Mouse (Mus musculus) CD4-positive, CD25-positive, alpha-beta regulatory T cell, adult 2 months (primary cell): ENCODE results near the gene Lamtor1.
A peak's percentile ranks its signal among the peaks of the same experiment; 100 is the strongest.

Experiments
- DNase-seq: peaks from one replicate; pipeline ENCODE4 v3.0.0-alpha.2; 2012; ENCODE audit warnings: low read depth, low spot score

Lamtor1 gene

DNA sequence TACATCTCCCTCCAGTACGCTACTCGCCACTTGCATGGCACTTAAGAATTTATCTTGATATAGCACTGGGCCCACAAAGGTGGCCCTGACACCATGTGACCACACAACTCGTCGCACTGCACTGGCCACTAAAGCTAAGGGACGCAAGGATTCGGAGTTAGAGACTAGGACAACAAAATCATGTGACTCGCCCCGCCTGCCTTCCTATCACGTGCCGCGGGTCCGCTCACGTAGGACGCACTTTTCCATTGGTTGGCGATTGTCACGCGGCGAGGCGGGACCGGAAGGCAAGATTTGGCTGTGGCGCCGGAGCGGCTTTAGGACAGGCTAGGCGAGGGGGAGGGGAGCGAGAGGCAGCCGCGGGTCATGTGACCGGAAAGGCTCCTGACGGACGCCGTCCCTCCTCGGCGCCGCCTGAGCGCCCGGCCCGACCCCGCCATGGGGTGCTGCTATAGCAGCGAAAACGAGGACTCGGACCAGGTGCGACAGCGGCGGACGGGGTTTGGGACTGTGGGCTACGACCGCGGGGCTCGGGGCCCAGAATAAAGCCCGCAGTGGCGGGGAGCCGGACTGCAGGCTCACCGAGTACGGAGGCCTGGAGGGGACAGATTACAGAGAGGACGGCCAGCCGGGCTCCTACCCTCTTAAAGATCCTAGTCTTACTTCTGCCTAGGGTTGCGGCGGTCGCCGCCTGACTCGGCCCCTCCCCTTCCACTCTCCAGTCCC lies at the start of gene Lamtor1:
Lamtor1 (plus strand) TSS at position 344 of the 726 bp plus-strand sequence.
- DNase-seq = peak; percentile 98

GRCm38 (mm10) chr7:101857094-101857493 lies 48.6 kb upstream of the Lamtor1 start, which contains the start of gene Folr2:
Gene Folr2, minus strand, starts transcription at chr7:101857194.
- no peak for DNase-seq

DNA sequence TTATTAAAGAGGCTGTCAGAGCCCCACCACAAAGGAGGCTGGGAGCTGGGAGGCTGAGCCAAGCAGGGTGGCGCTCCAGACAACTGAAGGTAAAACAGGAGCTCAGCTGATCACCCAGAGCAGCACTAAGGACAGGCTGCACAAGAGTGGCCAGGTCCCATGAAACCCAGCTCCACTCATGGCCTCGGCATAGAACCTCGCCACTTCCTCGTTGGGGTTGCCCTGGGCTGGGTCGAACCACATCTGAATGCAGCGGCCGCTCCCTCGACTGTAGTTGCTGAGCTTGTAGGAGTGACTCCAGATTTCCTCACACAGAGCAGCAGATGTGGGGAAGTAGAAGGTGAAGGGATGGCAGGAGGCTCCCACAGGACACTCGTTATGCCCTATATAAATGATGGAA lies 47.3 kb upstream of the Lamtor1 start:
- DNase-seq = no peak

DNA sequence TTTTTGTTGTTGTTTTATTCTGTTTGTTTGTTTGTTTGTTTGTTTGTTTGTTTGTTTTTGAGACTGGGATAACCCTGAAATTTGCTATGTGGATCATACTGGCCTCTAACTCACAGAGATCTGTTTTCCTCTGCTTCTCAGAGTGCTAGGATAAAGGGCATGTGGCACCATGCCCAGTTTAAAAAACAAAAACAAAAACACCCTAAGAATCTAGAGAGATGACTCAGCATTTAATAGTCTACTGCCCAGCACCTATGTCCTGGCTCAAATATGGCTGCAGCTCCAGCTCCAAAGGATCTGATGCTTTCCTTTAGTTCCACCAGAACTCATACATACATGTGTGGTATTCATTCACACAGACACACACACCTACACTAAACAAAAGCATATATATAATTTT lies 44.7 kb upstream of the Lamtor1 start:
- DNase-seq = no peak

- DNase-seq = no peak
Observed at GRCm38 (mm10) chr7:101862291-101862690, 43.4 kb upstream of the Lamtor1 start.

GRCm38 (mm10) chr7:101863415-101863814 lies 42.3 kb upstream of the Lamtor1 start, which contains the start of gene Anapc15:
Gene Anapc15, plus strand, starts transcription at chr7:101863715.
- DNase-seq = no peak

DNA sequence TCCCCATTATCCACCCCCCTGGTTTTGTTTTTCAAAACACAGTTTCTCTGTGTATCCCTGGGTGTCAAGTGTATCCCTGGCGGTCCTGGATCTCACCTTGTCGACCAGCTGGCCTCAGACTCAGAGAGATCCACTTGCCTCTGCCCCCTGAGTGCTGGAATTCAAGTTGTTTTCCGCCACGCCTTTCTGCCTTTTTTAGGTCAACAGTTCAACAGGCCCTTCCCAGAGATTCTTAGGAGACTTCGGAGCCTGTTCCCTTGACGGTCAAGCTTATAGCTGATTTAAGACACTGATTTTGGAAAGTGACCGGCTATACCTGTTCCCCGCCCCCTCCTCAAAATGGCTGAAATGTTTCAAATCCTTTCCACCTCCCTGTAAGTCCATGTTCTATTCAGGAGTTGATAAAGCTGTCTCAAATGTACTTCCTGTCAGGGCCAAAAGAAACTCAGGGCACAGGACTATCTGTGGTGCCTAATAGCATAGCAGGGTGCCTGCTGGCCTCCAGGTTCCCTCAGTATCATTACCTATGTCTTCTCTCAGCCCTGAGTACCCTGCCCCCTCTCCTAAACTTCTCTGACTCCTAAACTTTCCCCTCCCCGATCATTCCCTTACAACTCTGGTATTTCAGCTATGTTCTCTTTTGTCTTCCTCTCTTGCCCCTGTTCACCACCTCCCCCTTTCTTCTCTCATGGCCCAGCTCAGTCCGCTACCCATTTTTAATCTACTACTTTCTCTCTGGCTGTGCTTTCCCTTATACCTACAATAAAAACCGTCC lies 39.0 kb upstream of the Lamtor1 start:
- no peak for DNase-seq

DNA sequence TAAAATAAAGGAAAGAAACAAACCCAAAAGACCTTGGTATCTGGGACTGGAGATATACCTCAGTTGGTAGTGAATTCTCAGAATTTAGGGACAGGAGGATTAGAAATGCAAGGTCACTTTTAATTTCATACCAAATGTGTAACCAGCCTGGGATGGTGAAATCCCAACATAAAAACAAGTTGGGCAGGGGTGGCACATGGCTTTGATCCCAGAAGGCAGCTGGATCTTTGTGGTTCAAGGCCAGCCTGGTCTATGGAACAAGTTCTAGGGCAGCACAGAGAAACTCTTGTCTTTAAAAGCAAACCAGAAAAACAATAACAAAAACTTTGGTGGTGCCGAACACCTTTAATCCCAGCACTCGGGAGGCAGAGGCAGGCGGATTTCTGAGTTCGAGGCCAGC lies 38.2 kb upstream of the Lamtor1 start:
- DNase-seq = no peak

GRCm38 (mm10) chr7:101868241-101869162 lies 37.2 kb upstream of the Lamtor1 start:
- no peak for DNase-seq

- DNase-seq = no peak
Observed at GRCm38 (mm10) chr7:101869163-101869500, 36.6 kb upstream of the Lamtor1 start.

DNA sequence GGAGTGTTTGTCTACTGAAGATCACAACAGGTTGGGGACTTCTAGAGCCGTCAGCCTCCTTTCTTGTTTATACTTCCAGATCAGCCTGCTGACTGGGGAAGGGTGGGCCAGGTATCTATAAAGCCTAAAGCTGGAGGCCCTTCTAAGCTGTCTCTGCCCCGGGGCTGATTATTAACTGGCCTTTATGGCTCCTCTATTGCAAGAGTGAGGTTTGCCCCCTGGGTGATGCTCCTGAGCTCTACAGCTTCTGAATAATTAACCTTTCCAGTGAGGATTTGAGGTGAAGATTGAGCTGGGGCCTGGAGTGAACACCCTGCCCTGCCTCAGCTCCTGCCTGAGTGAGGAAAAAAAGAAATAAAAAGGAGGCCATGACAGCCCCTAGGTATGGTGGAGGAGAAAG lies 35.1 kb upstream of the Lamtor1 start, which contains the start of gene Folr1:
Folr1 (minus strand) TSS at position 160 of the 400 bp plus-strand sequence.
- no peak for DNase-seq

DNA sequence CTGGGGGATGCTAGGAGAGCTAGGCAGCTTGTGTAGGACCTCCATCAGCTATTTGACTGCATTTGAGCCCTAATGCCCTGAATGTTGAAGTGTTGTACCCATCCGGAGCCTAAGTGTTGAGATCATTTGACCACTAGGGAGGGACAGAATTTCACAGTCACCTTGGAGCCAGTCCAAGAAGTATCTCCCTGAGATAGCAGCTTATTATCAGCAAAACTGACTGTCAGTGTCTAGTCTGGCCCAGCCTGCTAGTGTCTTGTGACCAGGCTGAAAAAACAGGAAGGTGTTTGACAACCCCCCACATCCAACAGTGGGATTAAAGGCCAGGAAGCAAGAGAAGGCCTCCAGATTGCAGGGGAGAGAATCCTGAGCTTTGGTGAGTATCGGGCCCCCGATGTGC lies 34.4 kb upstream of the Lamtor1 start:
- no peak for DNase-seq

- DNase-seq = no peak
Observed at GRCm38 (mm10) chr7:101875978-101876377, 29.7 kb upstream of the Lamtor1 start.

- no peak for DNase-seq
Observed at GRCm38 (mm10) chr7:101880855-101881254, 24.8 kb upstream of the Lamtor1 start.

DNA sequence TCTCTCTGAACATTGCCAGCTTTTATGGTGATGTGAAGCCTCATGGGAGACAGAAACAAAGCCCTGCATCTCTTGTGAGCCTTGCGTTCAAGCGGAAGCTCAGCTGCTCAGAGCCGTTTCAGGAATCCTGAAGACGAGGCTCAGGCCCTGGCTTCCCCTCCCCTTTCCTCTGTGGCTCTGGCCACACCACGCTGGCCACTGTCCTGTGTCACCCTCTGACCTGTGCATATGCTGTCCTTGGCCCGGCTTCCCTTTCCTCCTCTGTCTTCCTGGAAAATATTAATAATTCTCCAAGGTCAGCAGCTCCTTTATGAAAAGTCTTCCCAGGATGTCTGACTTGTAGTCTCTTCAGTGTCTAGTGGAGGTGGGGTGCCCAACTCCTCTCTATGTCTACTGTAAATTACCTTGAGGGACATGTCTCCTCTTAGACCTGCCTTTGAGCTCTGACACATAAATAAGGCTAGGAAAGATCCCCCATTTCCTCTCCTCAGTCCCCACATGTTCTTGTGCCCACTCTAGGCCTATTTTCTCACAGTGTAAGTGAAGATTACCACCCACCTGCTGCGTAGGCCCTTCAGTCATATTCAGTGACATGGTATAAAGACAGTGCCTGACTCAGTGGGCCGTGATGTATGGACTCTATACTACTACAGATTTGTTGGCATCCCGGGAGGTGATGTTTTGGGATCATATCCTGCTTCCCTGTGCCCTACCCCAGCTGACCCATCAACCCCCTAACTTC lies 23.1 kb upstream of the Lamtor1 start:
- no peak for DNase-seq

- no peak for DNase-seq
Observed at GRCm38 (mm10) chr7:101884160-101884559, 21.5 kb upstream of the Lamtor1 start.

DNA sequence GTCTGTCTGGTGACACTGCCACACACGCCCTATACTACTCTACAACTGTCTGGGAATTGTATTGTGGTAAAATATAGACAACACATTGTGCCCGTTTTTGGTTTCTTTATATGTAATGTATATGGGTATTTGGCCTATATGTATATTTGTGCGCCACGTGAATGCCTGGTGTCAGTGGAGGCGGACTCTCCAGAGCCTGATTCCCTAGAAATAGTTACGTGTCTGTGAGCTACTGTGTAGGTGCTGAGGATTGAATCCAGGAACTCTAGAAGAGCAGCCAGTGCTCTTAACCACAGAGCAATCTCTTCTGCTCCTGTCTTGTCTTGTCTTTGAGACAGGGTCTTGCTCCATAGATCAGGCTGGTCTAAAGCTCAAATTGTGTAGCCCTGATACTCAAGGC lies 19.4 kb upstream of the Lamtor1 start:
- no peak for DNase-seq

GRCm38 (mm10) chr7:101888460-101888859 lies 17.2 kb upstream of the Lamtor1 start:
- DNase-seq = no peak

DNA sequence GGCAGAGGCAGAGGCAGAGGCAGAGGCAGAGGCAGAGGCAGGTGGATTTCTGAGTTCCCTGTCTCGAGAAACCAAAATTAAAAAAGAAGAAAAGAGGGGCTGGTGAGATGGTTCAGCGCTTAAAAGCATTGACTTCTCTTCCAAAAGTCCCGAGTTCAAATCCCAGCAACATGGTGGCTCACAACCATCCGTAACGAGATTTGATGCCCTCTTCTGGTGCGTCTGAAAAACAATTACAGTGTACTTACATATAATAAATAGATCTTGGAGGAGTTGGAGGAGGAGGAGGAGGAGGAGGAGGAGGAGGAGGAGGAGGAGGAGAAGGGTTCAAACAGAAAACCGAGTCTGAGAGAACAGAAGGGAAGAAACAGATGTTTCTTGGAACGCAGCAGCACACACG lies 10.0 kb upstream of the Lamtor1 start:
- DNase-seq = no peak

DNA sequence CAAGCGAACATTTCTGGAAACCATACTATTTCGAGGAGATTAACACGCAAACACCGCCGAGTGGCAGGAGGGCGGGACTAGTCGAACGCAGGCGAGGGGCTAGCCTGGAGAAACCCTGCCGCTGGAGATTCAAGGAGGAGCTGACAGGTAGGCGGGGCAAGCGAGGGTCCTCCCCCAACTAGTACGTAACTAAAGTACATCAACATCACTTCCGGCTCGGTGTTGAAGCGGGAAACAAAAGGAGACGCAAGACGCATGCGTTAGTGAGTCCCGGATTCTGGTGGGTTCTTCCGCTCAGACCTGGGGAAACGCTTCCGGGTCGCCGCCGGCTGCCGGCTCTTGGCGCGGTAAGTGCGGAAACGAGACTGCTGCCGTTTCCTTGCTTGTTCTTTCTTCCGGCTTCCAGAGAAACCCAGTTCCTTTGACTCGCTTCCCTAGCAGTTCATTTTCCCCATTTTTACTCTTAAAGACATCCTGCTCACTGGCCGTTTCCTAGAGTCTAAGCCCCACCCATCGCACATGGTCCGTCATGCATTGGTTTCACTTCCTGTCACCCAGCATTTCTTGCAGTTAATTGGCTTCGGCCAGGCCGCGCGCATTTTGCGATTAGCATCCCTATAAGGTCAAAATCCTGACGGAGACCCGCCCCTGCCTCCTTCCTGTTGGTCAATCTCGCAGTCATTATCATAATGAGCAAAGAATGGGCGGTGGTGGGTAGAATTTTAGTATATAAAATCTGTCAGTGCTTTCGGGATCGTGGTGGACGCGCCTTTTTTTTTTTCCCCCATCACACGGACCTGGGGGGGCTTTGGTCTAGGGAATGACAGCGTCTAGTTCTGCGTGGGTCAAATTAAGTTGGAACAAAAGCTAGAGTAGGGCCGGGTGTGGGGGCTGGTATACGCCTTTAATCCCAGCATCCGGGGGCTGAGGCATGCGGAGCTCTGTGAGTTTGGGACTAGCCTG lies 9.3 kb upstream of the Lamtor1 start:
- DNase-seq = peak; percentile 98
